Mouse (Mus musculus) 416B (cell line): ENCODE data around the gene Dhx58.

ENCODE experiments used
- DNase-seq: peaks from one replicate; pipeline ENCODE4 v3.0.0; 2011; ENCODE audit warnings: low read depth

The Dhx58 gene

DNA sequence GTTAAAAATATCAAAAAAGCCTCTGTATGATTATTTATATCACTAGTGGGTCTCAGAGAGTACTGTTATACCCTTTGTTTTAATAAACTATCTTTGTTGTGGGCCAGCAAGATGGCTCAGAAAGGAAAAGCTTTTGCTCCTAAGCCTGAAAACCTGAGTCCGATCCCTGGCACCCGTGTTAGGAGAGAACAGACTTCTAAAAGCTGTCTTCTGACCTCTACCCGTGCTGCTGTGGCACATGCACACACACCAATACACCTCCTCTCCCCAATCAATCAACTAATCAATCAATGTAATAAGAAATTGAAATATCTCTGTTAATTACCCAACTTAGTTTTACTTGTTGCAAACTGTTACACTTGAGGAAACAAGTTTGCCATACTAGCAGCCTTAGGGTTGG lies 3.4 kb downstream of the Dhx58 start:
- no peak for DNase-seq

GRCm38 (mm10) chr11:100697921-100698320 lies 6.2 kb downstream of the Dhx58 start:
- DNase-seq: no peak

GRCm38 (mm10) chr11:100694926-100695325 lies 9.1 kb downstream of the Dhx58 start:
- peak; percentile 66 for DNase-seq

DNA sequence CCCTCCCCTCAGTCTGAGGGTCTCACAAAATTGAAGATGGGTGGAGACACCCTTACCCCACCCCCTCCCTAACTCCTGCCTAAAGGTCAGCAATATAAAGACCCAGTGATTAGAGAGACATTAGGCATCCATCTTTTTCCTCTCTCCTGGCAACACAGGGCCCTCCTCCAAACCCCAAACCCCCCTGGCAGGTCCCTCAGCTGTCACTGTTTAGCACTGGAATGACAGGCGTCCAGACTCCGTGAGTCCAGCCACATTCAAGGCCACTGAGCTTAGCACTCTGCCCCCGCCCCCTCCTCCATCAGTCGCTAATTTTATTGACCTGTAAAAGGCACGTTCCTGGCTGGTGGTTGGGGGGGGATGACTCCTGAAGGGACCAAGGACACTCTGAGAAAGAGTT lies 10.9 kb downstream of the Dhx58 start:
- no peak for DNase-seq

GRCm38 (mm10) chr11:100692164-100692616 lies 11.9 kb downstream of the Dhx58 start, which contains the start of gene Zfp385c:
Zfp385c (minus strand) TSS chr11:100692455.
- no peak for DNase-seq

DNA sequence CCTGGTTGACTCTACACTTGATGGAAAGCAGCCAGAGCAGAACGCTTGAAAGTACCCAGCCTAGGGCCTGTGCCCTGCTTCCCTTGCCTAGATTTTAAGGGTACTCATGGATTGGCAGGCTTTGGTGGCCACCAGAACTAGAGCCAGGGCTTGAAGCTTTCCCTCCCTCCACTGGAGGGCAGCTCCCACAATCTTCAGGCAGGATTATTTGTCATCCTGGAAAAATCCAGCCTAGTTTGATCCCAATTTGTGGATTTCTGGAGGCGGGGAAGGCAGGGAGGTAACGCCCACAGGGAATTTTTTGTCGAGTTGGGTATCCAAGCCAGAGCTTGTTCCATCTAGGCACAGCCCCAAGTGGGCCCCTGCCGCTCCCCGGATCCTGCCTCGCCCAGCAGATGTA lies 13.7 kb downstream of the Dhx58 start:
- DNase-seq: no peak

GRCm38 (mm10) chr11:100688443-100688842 lies 15.6 kb downstream of the Dhx58 start:
- no peak for DNase-seq

GRCm38 (mm10) chr11:100687265-100687664 lies 16.8 kb downstream of the Dhx58 start:
- no peak for DNase-seq

DNA sequence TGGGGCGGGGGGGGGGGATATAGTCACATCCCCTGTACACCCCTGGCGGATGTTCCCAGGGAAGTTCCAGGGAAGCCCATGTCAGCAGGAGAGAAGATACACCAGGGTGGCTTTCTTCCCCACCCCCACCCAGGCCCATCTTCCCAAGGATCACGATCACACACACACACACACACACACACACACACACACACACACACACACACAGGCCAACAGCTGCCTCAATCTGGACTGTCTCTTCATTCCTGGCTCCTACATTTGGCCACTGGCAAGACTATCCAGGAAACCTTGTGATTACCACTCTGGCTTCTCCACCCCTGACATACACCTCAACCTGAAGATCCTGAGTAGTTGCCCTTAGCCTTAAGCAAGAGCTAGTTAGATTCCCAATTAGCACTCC lies 18.7 kb downstream of the Dhx58 start:
- DNase-seq: no peak

- no peak for DNase-seq
Observed at GRCm38 (mm10) chr11:100684084-100684483, 20.0 kb downstream of the Dhx58 start.

GRCm38 (mm10) chr11:100682526-100682925 lies 21.5 kb downstream of the Dhx58 start:
- no peak for DNase-seq

DNA sequence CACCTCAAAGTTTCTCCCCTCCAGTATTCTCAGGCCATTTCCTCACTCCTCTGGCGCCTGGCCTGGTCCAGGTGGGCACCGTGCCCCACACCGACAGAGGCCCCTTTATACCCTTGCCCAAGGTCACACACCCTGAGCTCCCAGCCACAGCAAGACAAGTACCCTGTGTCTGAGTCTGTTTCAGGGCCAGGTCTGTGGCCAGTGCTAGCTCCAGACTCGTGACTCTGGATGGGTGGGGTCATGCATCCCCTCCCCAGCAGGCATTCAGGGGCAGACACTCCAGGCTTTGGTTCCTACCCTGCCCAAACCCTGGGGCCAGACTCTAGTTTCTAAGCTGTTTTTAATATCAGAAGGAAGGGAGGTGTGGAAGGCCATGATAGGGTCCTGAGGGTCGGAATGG lies 22.2 kb downstream of the Dhx58 start:
- no peak for DNase-seq

GRCm38 (mm10) chr11:100677810-100678209 lies 26.3 kb downstream of the Dhx58 start:
- no peak for DNase-seq

- DNase-seq: no peak
Observed at GRCm38 (mm10) chr11:100673169-100673568, 30.9 kb downstream of the Dhx58 start.

DNA sequence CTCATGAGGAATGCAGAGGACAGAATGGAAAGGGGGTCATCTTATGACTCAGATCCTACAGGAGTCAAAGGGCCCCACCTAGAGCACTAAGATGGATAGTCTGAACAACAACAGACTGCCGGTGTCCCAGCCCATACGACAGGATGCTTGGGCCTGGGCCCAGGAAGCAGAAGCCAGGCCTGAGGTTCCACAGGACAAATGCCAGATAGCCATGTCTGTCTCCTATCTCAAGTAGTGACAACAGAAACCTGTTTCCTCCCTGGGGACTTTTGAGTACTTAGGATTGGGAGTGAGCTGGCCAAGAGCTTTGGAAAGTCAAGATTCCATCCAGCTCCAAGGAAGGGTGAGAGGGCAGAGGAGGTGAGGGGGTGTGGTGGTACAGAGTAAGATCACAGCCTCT lies 32.1 kb downstream of the Dhx58 start:
- DNase-seq: no peak

- DNase-seq: no peak
Observed at GRCm38 (mm10) chr11:100671049-100671448, 33.0 kb downstream of the Dhx58 start.

DNA sequence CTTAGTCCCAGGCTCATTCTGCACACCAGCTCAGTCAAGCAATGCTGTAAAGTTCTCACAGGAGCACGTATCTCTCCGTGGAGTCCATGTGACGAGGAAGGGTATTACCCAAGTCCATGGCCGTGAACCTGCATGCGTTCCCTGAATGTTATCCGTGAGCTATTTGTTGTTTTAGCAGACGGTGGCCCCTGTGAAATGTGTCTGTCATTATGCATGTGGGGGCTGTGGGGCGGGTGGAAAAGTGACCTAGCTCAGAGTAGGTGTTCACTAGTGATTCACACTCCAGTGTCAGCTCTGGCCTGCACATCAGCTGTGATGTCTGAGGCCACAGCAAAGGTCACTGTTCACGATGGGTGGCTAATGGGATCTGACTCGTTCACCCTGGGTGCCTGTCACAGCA lies 44.3 kb downstream of the Dhx58 start:
- no peak for DNase-seq

GRCm38 (mm10) chr11:100656458-100656857 lies 47.6 kb downstream of the Dhx58 start:
- no peak for DNase-seq

GRCm38 (mm10) chr11:100655589-100655988 lies 48.5 kb downstream of the Dhx58 start:
- peak; percentile 24 for DNase-seq

DNA sequence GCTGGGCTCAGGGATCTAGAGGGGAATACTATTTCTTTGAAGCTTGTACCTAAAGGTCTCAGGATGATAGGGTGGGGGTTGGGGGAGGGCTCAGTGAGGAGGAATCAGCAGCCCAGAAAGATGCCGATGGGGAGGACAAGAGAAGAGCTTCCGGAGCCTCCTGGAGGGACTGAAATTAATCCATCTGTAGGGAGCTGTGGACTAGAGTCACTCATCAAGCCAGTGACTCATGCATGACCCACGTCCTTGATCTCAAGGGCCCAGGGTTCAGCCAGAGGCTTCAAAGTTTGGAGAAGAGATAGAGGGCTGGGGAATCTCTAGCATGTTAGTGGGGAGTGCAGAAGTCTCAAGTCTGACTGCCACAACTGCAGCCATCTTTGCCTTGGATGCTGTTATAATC lies 52.3 kb downstream of the Dhx58 start:
- DNase-seq: peak; percentile 29

GRCm38 (mm10) chr11:100651205-100651604 lies 52.9 kb downstream of the Dhx58 start:
- no peak for DNase-seq

DNA sequence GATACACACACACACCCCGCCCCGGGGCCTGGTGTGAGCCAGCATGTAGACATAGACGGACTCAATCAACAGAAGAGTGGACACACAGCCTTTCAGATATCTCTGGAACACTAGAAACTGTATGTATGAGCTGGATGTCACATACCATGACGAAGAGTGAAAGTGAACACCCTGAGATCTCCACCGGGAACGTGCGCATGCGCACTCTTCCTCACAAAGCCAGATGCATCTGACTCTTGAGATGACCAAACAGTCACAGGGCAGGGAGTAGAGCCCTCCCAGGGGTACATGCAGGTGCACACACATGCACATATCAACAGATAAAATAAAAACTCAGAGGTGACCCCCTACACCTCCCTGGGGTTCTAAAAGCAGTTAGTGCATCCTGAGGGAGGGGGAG lies 55.7 kb downstream of the Dhx58 start:
- no peak for DNase-seq

DNA sequence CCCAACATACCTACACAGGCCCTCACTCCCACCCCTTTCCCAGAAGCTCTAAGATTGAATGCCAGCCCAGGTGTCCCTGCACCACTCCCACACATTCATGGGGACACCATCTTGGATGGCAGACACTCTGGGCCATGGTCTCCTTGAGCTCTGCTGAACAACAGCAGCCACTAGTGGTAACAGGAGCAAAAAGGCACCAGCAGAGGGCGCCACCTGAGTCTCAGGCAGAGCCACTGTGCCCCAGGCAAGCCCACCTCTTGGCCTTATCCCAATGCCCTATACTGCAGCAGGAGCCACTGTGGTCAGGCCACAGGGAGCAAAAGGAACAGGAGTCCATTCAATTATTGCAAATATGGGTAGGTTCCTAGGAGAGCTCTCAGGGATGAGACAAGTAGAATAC lies 57.8 kb downstream of the Dhx58 start:
- peak; percentile 69 for DNase-seq
